In the genomic region with DNA sequence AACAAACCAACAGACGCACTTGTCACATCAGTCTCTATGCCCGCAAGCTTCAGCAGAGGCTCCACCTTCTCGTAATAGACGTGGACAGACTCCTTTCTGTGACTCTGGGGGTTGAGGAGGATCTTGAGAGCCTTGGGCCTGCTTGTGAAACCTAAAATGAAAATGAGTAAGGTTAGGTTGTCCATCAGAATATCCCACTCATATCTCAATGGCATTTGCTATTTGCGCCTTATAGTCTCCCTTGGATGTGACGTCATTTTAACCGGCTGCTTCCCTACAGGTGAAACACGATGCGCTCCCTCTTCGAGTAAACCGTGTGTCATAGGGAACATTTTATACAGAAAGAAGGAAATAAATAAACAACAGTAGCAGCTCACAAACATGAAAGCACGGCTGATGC, we compare ENCODE assay signal across 23 mouse cellular contexts.
DNase-seq lines count a peak whose midpoint lies in the region; ATAC-seq and TF ChIP-seq lines count a peak whose summit lies in the region.
"Had no signal": no experiment of that assay in that cellular context is flagged by ENCODE, and none has a peak within 500 bp of the region (broad histone marks: within the 10 kb centered on the region; RNA-seq: fewer than 3 reads in every experiment).

No protein-coding gene starts in this region.

- no peak for TF ChIP-seq POLR2A in testis, adult 2 months (IDR thresholded peaks at IDR 0.05; ENCODE audit: control insufficient read depth, low read depth, low read length)

- no peak overlapping the region for H3K9ac ChIP-seq in hindbrain, postnatal 0 days (replicated peaks; ENCODE audit: low read length)
- no peak overlapping the region for H3K9ac ChIP-seq in liver, embryonic 15.5 days
- no peak overlapping the region for H3K9ac ChIP-seq in forebrain, embryonic 16.5 days (replicated peaks; ENCODE audit: low read depth, low read length)
- H3K9ac ChIP-seq: heart, embryonic 15.5 days; hindbrain, embryonic 12.5 days; neural tube, embryonic 12.5 days had no signal

- no peak overlapping the region for H3K4me3 ChIP-seq in hindbrain, embryonic 10.5 days
- no peak overlapping the region for H3K4me3 ChIP-seq in hindbrain, postnatal 0 days (ENCODE audit: low read length)
- H3K4me3 ChIP-seq in testis, adult 2 months (ENCODE audit: control insufficient read depth, low read depth, low read length): peak overlapping the region; percentile 82
- no peak overlapping the region for H3K4me3 ChIP-seq in liver, embryonic 15.5 days (replicated peaks)
- no peak overlapping the region for H3K4me3 ChIP-seq in forebrain, embryonic 16.5 days (replicated peaks; ENCODE audit: low read length)
- H3K4me3 ChIP-seq: heart, embryonic 10.5 days; heart, embryonic 15.5 days; hindbrain, embryonic 12.5 days; myocyte; neural tube, embryonic 12.5 days had no signal

- no peak for DNase-seq in hindbrain, embryonic 10.5 days (ENCODE audit: low spot score)
- no peak for DNase-seq in hindbrain, postnatal 0 days (ENCODE audit: low spot score)
- no peak for DNase-seq in testis, postnatal 14 days (ENCODE audit: low spot score)
- no peak for DNase-seq in kidney, adult 11 months
- DNase-seq: cerebellum, adult 8-10 months; gastrocnemius, postnatal 25 days; kidney, adult 9 months; kidney, postnatal 14 days; right cerebral cortex, adult 18-20 months; right cerebral cortex, postnatal 4 days had no signal

- ATAC-seq in hindbrain, postnatal 0 days: no peak
- no peak for ATAC-seq in liver, embryonic 15.5 days (ENCODE audit: insufficient read depth)
- no peak for ATAC-seq in forebrain, embryonic 16.5 days
- ATAC-seq: activated CD4-positive, CD25-positive, alpha-beta regulatory T cell, adult 4 months; forebrain, embryonic 14.5 days; intestine, embryonic 16.5 days; lung, postnatal 0 days had no signal

- WGBS in hindbrain, embryonic 10.5 days: 79% methylated on average over 12 of the region's 12 CpGs
- WGBS in hindbrain, postnatal 0 days: 87% methylated on average over 12 of the region's 12 CpGs
- 75% methylated on average over 12 of the region's 12 CpGs for WGBS in liver, embryonic 15.5 days (ENCODE audit: insufficient replicate concordance)
- WGBS in forebrain, embryonic 16.5 days: 88% methylated on average over 12 of the region's 12 CpGs

- H3K4me1 ChIP-seq in hindbrain, embryonic 10.5 days (replicated peaks): peaks cover 34% of the 10 kb centered on the region
- H3K4me1 ChIP-seq in hindbrain, postnatal 0 days (ENCODE audit: insufficient read depth, low read length): peaks cover 9% of the 10 kb centered on the region; the same call in 1 of the 2 replicates
- peaks cover 7% of the 10 kb centered on the region for H3K4me1 ChIP-seq in testis, adult 2 months (ENCODE audit: control insufficient read depth, insufficient read depth, low read length)
- H3K4me1 ChIP-seq in liver, embryonic 15.5 days (replicated peaks): no peaks in the 10 kb centered on the region
- peaks cover 3% of the 10 kb centered on the region; the same call in 1 of the 2 replicates for H3K4me1 ChIP-seq in forebrain, embryonic 16.5 days (replicated peaks; ENCODE audit: control insufficient read depth, insufficient read depth, low read length)
- H3K4me1 ChIP-seq: heart, embryonic 10.5 days; heart, embryonic 15.5 days; neural tube, embryonic 12.5 days had no signal

- 0 out of 2 replicates have a peak overlapping the region, but pooled peaks have one; percentile 35 for H3K27ac ChIP-seq in hindbrain, embryonic 10.5 days
- no peak overlapping the region for H3K27ac ChIP-seq in hindbrain, postnatal 0 days
- H3K27ac ChIP-seq in testis, adult 2 months (ENCODE audit: control insufficient read depth, insufficient read depth, low read depth, low read length): peak overlapping the region; percentile 10; the same call in 1 of the 2 replicates
- H3K27ac ChIP-seq in liver, embryonic 15.5 days (replicated peaks): peak overlapping the region; percentile 33; the same call in 1 of the 2 replicates
- no peak overlapping the region for H3K27ac ChIP-seq in forebrain, embryonic 16.5 days (ENCODE audit: low read length)
- H3K27ac ChIP-seq: heart, embryonic 10.5 days; heart, embryonic 15.5 days; hindbrain, embryonic 12.5 days; macrophage; neural tube, embryonic 12.5 days had no signal

- H3K27me3 ChIP-seq in hindbrain, embryonic 10.5 days (ENCODE audit: insufficient read depth, poor library complexity, severe bottlenecking): no peaks in the 10 kb centered on the region
- H3K27me3 ChIP-seq in hindbrain, postnatal 0 days (ENCODE audit: insufficient read depth, low read length): no peaks in the 10 kb centered on the region
- H3K27me3 ChIP-seq in testis, adult 2 months (ENCODE audit: control insufficient read depth, insufficient read depth, low read length): no peaks in the 10 kb centered on the region
- no peaks in the 10 kb centered on the region for H3K27me3 ChIP-seq in liver, embryonic 15.5 days
- no peaks in the 10 kb centered on the region for H3K27me3 ChIP-seq in forebrain, embryonic 16.5 days (replicated peaks; ENCODE audit: control insufficient read depth, insufficient read depth, low read length)
- H3K27me3 ChIP-seq: heart, embryonic 15.5 days; hindbrain, embryonic 12.5 days; neural tube, embryonic 12.5 days had no signal

- no peaks in the 10 kb centered on the region for H3K36me3 ChIP-seq in hindbrain, embryonic 10.5 days
- H3K36me3 ChIP-seq in hindbrain, postnatal 0 days (ENCODE audit: insufficient read depth, low read length): no peaks in the 10 kb centered on the region
- H3K36me3 ChIP-seq in testis, adult 2 months (ENCODE audit: control insufficient read depth, insufficient read depth, low read length): no peaks in the 10 kb centered on the region
- no peaks in the 10 kb centered on the region for H3K36me3 ChIP-seq in liver, embryonic 15.5 days (replicated peaks)
- no peaks in the 10 kb centered on the region for H3K36me3 ChIP-seq in forebrain, embryonic 16.5 days (ENCODE audit: control insufficient read depth, insufficient read depth)
- H3K36me3 ChIP-seq: heart, embryonic 10.5 days; heart, embryonic 15.5 days; hindbrain, embryonic 12.5 days; neural tube, embryonic 12.5 days had no signal

- no peaks in the 10 kb centered on the region for H3K9me3 ChIP-seq in hindbrain, embryonic 10.5 days
- no peaks in the 10 kb centered on the region for H3K9me3 ChIP-seq in hindbrain, postnatal 0 days (ENCODE audit: low read length)
- no peaks in the 10 kb centered on the region for H3K9me3 ChIP-seq in liver, embryonic 15.5 days (replicated peaks)
- no peaks in the 10 kb centered on the region for H3K9me3 ChIP-seq in forebrain, embryonic 16.5 days (ENCODE audit: control insufficient read depth, low read length)
- H3K9me3 ChIP-seq: heart, embryonic 10.5 days; heart, embryonic 15.5 days; hindbrain, embryonic 12.5 days; neural tube, embryonic 12.5 days had no signal

- no peak overlapping the region for H3K4me2 ChIP-seq in hindbrain, postnatal 0 days (ENCODE audit: low read depth, low read length)
- H3K4me2 ChIP-seq in liver, embryonic 15.5 days: peak overlapping the region; percentile 7
- no peak overlapping the region for H3K4me2 ChIP-seq in forebrain, embryonic 16.5 days (ENCODE audit: low read length)
- H3K4me2 ChIP-seq: heart, embryonic 15.5 days; hindbrain, embryonic 12.5 days; neural tube, embryonic 12.5 days had no signal

- TF ChIP-seq CTCF in hindbrain, postnatal 0 days (IDR thresholded peaks at IDR 0.05; ENCODE audit: low read depth): no peak
- no peak for TF ChIP-seq CTCF in testis, adult 2 months (IDR thresholded peaks at IDR 0.05; ENCODE audit: control insufficient read depth, insufficient read depth, insufficient replicate concordance, low read depth, low read length)

Comparison
In these comparisons a context has a peak if more than half of its experiments do, and no peak if none do; other contexts are left out.
1. H3K27ac ChIP-seq: peak in hindbrain, embryonic 10.5 days (single experiment), testis, adult 2 months (single experiment) and liver, embryonic 15.5 days (single experiment); none in hindbrain, postnatal 0 days (single experiment) and forebrain, embryonic 16.5 days (single experiment).